Mouse (Mus musculus) heart, embryonic 14.5 days (tissue): ENCODE results near the gene Olfr1386. TPM values are rescaled to one million over a fixed set of nuclear protein-coding genes. Genes with fewer than 3 reads are reported as not detected.
"Not testable (repeated sequence)": the region's sequence is repeated elsewhere in the genome, so short reads cannot be mapped to it uniquely, and the experiment has no call there.

ENCODE experiments used
- ATAC-seq: fragments of 200-750 bp; cut with Nextera tagmentation; 2 replicates; pipeline ENCODE4 v1.8.0; 2017; ENCODE audit warnings: low read depth, moderate TSS enrichment; ENCODE audit not compliant: insufficient number of reproducible peaks, insufficient read depth, low FRiP score
- H3K27ac ChIP-seq, 2 experiments: fragments of 200-500 bp in 1 of 2; fragments of 300-500 bp in 1 of 2; sonication (generic) in 1 of 2; replicated peaks in 1 of 2; 2 replicates each; pipeline ENCODE4 v1.5.1; 2012 to 2014; ENCODE audit warnings: low read depth in 2 of 2, low read length in 2 of 2, control low read depth in 1 of 2, mild to moderate bottlenecking in 1 of 2, mixed read lengths in 1 of 2; ENCODE audit not compliant: control insufficient read depth in 1 of 2, insufficient read depth in 1 of 2
- H3K27me3 ChIP-seq: fragments of 300-500 bp; sonication (generic); 2 replicates; pipeline ENCODE4 v1.6.1; 2014; ENCODE audit warnings: mild to moderate bottlenecking, low read length, control low read depth; ENCODE audit not compliant: control insufficient read depth, insufficient read depth
- H3K36me3 ChIP-seq: fragments of 300-500 bp; sonication (generic); 2 replicates; pipeline ENCODE4 v1.6.1; 2014; ENCODE audit warnings: mild to moderate bottlenecking, control low read depth, low read length, mixed read lengths; ENCODE audit not compliant: control insufficient read depth, insufficient read depth
- H3K4me1 ChIP-seq, 2 experiments: fragments of 200-500 bp in 1 of 2; fragments of 300-500 bp in 1 of 2; sonication (generic) in 1 of 2; 2 replicates each; pipeline ENCODE4 v1.6.1; 2012 to 2014; ENCODE audit warnings: low read length in 2 of 2, control low read depth in 1 of 2, mixed read lengths in 1 of 2; ENCODE audit not compliant: control insufficient read depth in 2 of 2, insufficient read depth in 2 of 2
- H3K4me2 ChIP-seq: fragments of 300-500 bp; sonication (generic); 2 replicates; pipeline ENCODE4 v1.6.1; 2014; ENCODE audit warnings: mild to moderate bottlenecking, low read length
- H3K4me3 ChIP-seq, 2 experiments: fragments of 200-500 bp in 1 of 2; fragments of 300-500 bp in 1 of 2; sonication (generic) in 1 of 2; 2 replicates each; pipeline ENCODE4 v1.5.1; 2012 to 2014; ENCODE audit warnings: low read length in 2 of 2, mild to moderate bottlenecking in 2 of 2, control low read depth in 1 of 2, low read depth in 1 of 2, moderate library complexity in 1 of 2; ENCODE audit not compliant: control insufficient read depth in 1 of 2, insufficient read depth in 1 of 2
- H3K9ac ChIP-seq: fragments of 300-500 bp; sonication (generic); 2 replicates; pipeline ENCODE4 v1.6.1; 2014; ENCODE audit warnings: mild to moderate bottlenecking, low read length
- H3K9me3 ChIP-seq: fragments of 300-500 bp; sonication (generic); 2 replicates; pipeline ENCODE4 v1.6.1; 2016; ENCODE audit warnings: low read length, control low read depth; ENCODE audit not compliant: control insufficient read depth
- WGBS: fragments of 180-500 bp; shearing (Covaris S2); extraction: QIAGEN DNeasy Blood & Tissue Kit; methylation state at CpG from one replicate; pipeline ENCODE4 v1.1.7; 2014; 5-methylcytosine and 5-hydroxymethylcytosine counted together
- polyA plus RNA-seq: library from polyadenylated mRNA; unstranded; fragments of >200 nt; fragmentation: Nextera tagmentation; extraction: Ambion mirVana; gene quantifications from 2 replicates; pipeline ENCODE4 v1.2.1, GENCODE M21; 2014

Olfr1386 gene
- polyA plus RNA-seq = not detected in 2 replicates

GRCm38 (mm10) chr11:49464746-49465145 lies at the start of gene Olfr1386:
Olfr1386 (plus strand) TSS chr11:49465046.
- ATAC-seq, H3K4me2 ChIP-seq, H3K27me3 ChIP-seq, H3K36me3 ChIP-seq, H3K4me1 ChIP-seq, H3K9me3 ChIP-seq, H3K9ac ChIP-seq, H3K4me3 ChIP-seq, H3K27ac ChIP-seq: not testable (repeated sequence)
- 82% methylated on average over 2 of the region's 3 CpGs for WGBS

- 0 out of 4 replicates have a peak within 1 kb of the TSS, but pooled peaks of 1 of the 2 experiments have one; percentile 19 for H3K27ac ChIP-seq
These were observed 42.1 kb upstream of the Olfr1386 start, which contains the start of gene Olfr1389 for GRCm38 (mm10) chr11:49422767-49423166. Olfr1389 (plus strand) TSS chr11:49423067.

GRCm38 (mm10) chr11:49425257-49425927 lies 39.5 kb upstream of the Olfr1386 start:
- no peaks in the 10 kb centered on the region for H3K36me3 ChIP-seq
- H3K9me3 ChIP-seq = no peaks in the 10 kb centered on the region
- no peak overlapping the region for H3K9ac ChIP-seq
- peaks cover 0 to 4% of the 10 kb centered on the region in 2 experiments; a peak in 1 of 4 replicates for H3K4me1 ChIP-seq
- 81% methylated on average over 1 of the region's 1 CpGs for WGBS
- H3K4me2 ChIP-seq = no peak overlapping the region
- H3K4me3 ChIP-seq = no peak overlapping the region
- no peak overlapping the region for H3K27ac ChIP-seq
- no peak for ATAC-seq
- no peaks in the 10 kb centered on the region for H3K27me3 ChIP-seq

More at GRCm38 (mm10) chr11:49422767-49423166, 42.1 kb upstream of the Olfr1386 start, which contains the start of gene Olfr1389:
- H3K4me1 ChIP-seq = peaks cover 0 to 4% of the 10 kb centered on the region in 2 experiments; a peak in 1 of 4 replicates
- no peak within 1 kb of the TSS for H3K9ac ChIP-seq
- ATAC-seq = no peak
- no peak within 1 kb of the TSS for H3K4me3 ChIP-seq
- H3K4me2 ChIP-seq = no peak within 1 kb of the TSS
- WGBS = 72% methylated on average over 2 of the region's 2 CpGs
- no peaks in the 10 kb centered on the region for H3K36me3 ChIP-seq
- H3K27me3 ChIP-seq = no peaks in the 10 kb centered on the region
- H3K9me3 ChIP-seq = no peaks in the 10 kb centered on the region

GRCm38 (mm10) chr11:49429641-49430040 lies 35.2 kb upstream of the Olfr1386 start:
- no peak overlapping the region for H3K4me3 ChIP-seq
- no peaks in the 10 kb centered on the region for H3K36me3 ChIP-seq
- 82% methylated on average over 2 of the region's 2 CpGs for WGBS
- no peaks in the 10 kb centered on the region for H3K27me3 ChIP-seq
- no peak for ATAC-seq
- H3K4me2 ChIP-seq = no peak overlapping the region
- H3K4me1 ChIP-seq = no peaks in the 10 kb centered on the region
- no peak overlapping the region for H3K9ac ChIP-seq
- H3K9me3 ChIP-seq = 0 out of 2 replicates have a peak, but pooled peaks cover 3% of the 10 kb centered on the region
- H3K27ac ChIP-seq = no peak overlapping the region

- WGBS = 29% methylated on average over 3 of the region's 3 CpGs
- no peak within 1 kb of the TSS for H3K4me2 ChIP-seq
- H3K9ac ChIP-seq = no peak within 1 kb of the TSS
- no peaks in the 10 kb centered on the region for H3K27me3 ChIP-seq
- H3K36me3 ChIP-seq = no peaks in the 10 kb centered on the region
- H3K27ac ChIP-seq = no peak within 1 kb of the TSS
- H3K9me3 ChIP-seq = 0 out of 2 replicates have a peak, but pooled peaks cover 3% of the 10 kb centered on the region
- H3K4me3 ChIP-seq = no peak within 1 kb of the TSS
- ATAC-seq = no peak
- peaks cover 2 to 3% of the 10 kb centered on the region in 2 experiments; a peak in 1 of 4 replicates for H3K4me1 ChIP-seq
These were observed 28.4 kb upstream of the Olfr1386 start, which contains the start of gene Olfr1388 for GRCm38 (mm10) chr11:49436411-49436810. Olfr1388 (plus strand) TSS chr11:49436624.

- no peak for ATAC-seq
- Histone ChIP-seq H3K4me2 (no peak within 1 kb of the TSS), H3K27me3 (no peaks in the 10 kb centered on the region), H3K27ac (no peak within 1 kb of the TSS), H3K9ac (no peak within 1 kb of the TSS), H3K36me3 (no peaks in the 10 kb centered on the region), H3K9me3 (no peaks in the 10 kb centered on the region), H3K4me3 (no peak within 1 kb of the TSS), H3K4me1 (no peaks in the 10 kb centered on the region)
- WGBS = 60% methylated on average over 1 of the region's 1 CpGs
These were observed 9.8 kb upstream of the Olfr1386 start, which contains the start of gene Olfr1387 for GRCm38 (mm10) chr11:49455043-49455442. Olfr1387 (plus strand) TSS chr11:49455343.

- WGBS = 46% methylated on average over 4 of the region's 4 CpGs
- no peak overlapping the region for H3K4me2 ChIP-seq
- no peak overlapping the region for H3K9ac ChIP-seq
- no peaks in the 10 kb centered on the region for H3K9me3 ChIP-seq
- ATAC-seq = no peak
- no peak overlapping the region for H3K27ac ChIP-seq
- H3K4me1 ChIP-seq = no peaks in the 10 kb centered on the region
- no peaks in the 10 kb centered on the region for H3K36me3 ChIP-seq
- H3K4me3 ChIP-seq = no peak overlapping the region
- no peaks in the 10 kb centered on the region for H3K27me3 ChIP-seq
These were observed 21.1 kb downstream of the Olfr1386 start for GRCm38 (mm10) chr11:49485973-49486372.
